Mouse (Mus musculus): ENCODE measurements around the gene Papss1. TPM values are rescaled to one million over a fixed set of nuclear protein-coding genes. Genes with fewer than 3 reads are reported as not detected.

Gene Papss1
- polyA plus RNA-seq, 1 experiment, result 78.0 TPM

DNA sequence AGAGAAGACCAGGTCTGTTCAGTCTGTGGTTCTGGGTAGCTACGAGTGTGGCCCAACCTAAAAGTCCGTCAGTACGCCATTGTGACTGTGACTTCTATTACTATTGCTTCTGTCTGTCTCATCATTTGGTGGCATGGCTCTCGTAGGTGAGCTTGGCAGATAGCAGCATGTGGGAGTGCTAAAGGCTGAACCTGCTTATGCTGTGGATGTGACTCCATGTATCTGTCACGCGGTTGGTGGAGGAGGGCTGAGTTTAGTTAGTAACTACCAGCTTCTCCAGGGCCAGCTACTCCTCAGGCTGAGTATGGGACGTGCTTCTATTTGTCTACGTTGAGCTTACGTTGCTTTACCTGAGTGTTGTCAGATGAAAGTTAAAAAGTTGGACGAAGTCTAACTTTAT, 23.4 kb downstream of the Papss1 start:
- Histone ChIP-seq H3K4me1 (ENCODE audit: control insufficient read depth, insufficient read depth, low read length) (no peaks in the 10 kb centered on the region), H3K4me3 (replicated peaks; ENCODE audit: insufficient read depth, low read depth, low read length) (no peak overlapping the region), H3K27me3 (ENCODE audit: control insufficient read depth, insufficient read depth, low read length) (no peaks in the 10 kb centered on the region), H3K27ac (ENCODE audit: insufficient read depth, low read length) (no peak overlapping the region)
- no peak for DNase-seq
- no peak for TF ChIP-seq POLR2A (IDR thresholded peaks at IDR 0.05; ENCODE audit: borderline replicate concordance, insufficient read depth, low read length)
- no peak for TF ChIP-seq CTCF (IDR thresholded peaks at IDR 0.05; ENCODE audit: borderline replicate concordance, insufficient read depth, low read depth, low read length)
- WGBS, result 96% methylated on average over 10 of the region's 10 CpGs

DNA sequence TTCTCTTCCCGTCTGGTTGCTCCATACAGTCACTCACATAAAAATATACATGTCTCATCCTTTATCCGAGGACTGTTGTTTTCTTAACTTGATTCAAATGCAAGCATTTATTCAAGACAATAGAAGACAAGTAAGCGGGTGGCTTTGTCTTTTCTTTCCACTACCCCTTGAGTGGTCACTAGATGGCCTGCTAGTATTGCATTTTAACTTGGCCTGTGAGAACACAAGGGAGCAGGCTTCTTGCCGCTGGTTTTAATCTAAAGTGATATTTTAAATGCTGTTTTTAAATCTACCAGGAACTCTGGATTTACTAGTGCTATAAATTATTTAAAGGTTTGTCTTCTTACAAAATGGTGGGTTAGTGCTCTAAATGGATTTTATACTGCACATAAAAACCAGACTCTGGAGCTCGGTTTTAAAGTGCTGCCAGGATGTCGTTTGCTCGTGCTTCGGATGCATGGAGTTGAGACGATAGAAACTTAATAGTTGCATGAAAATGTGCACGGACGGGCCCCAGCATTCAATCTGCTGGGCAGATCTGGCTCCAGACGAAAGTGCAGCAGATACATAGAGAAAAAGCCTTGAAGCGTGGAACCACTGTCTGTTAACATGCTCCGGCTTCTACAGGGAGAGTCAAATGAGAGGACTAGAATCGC, 28.7 kb downstream of the Papss1 start:
- Histone ChIP-seq H3K4me1 (ENCODE audit: control insufficient read depth, insufficient read depth, low read length) (no peaks in the 10 kb centered on the region), H3K27me3 (ENCODE audit: control insufficient read depth, insufficient read depth, low read length) (no peaks in the 10 kb centered on the region), H3K27ac (ENCODE audit: insufficient read depth, low read length) (no peak overlapping the region), H3K4me3 (replicated peaks; ENCODE audit: insufficient read depth, low read depth, low read length) (no peak overlapping the region)
- 86% methylated on average over 15 of the region's 15 CpGs for WGBS
- no peak for TF ChIP-seq CTCF (IDR thresholded peaks at IDR 0.05; ENCODE audit: borderline replicate concordance, insufficient read depth, low read depth, low read length)
- no peak for TF ChIP-seq POLR2A (IDR thresholded peaks at IDR 0.05; ENCODE audit: borderline replicate concordance, insufficient read depth, low read length)
- no peak for DNase-seq

- no peaks in the 10 kb centered on the region for H3K4me1 ChIP-seq (ENCODE audit: control insufficient read depth, insufficient read depth, low read length)
- TF ChIP-seq POLR2A (IDR thresholded peaks at IDR 0.05; ENCODE audit: borderline replicate concordance, insufficient read depth, low read length), result no peak
- TF ChIP-seq CTCF (IDR thresholded peaks at IDR 0.05; ENCODE audit: borderline replicate concordance, insufficient read depth, low read depth, low read length), result no peak
- no peak overlapping the region for H3K4me3 ChIP-seq (replicated peaks; ENCODE audit: insufficient read depth, low read depth, low read length)
- WGBS, result 75% methylated on average over 11 of the region's 11 CpGs
- no peak overlapping the region for H3K27ac ChIP-seq (ENCODE audit: insufficient read depth, low read length)
- no peaks in the 10 kb centered on the region for H3K27me3 ChIP-seq (ENCODE audit: control insufficient read depth, insufficient read depth, low read length)
- peak in 1 of 2 experiments; percentile 25 for DNase-seq
Observed at GRCm38 (mm10) chr3:131594361-131594760, 29.8 kb downstream of the Papss1 start.

DNA sequence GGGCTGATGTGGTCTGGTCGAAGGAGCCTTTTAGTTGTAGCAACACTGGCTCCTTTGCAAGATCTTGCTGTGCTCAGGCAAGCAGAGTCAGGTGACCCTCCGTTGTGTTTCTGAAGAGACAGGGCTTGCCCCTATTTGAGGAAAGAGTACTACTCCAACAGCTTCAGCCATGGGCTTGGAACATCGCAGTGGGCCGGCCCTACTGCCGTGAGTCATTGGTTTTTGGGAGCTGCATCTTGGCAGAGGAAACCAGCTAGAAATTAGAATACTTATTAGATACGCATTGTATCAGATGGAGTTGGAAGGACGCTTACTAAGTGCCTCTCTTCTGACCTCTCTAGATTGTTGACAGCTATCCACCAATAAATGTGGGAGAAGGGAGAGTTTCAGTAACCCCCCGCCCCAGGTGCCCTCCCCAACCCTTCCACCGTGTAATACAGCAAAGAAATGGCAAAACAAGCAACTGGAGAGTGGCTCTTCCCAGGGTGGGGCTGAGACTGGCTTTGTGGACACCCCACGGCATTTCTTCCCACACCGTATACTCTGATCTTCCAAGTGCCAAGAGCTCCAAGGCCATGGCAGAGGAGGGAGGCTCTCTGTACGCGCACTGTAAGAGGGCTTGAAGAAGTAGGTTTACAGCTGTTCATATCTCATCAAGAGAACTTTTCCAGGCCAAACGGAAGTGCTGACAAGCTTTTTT, 31.1 kb downstream of the Papss1 start:
- 77% methylated on average over 14 of the region's 14 CpGs for WGBS
- TF ChIP-seq POLR2A (IDR thresholded peaks at IDR 0.05; ENCODE audit: borderline replicate concordance, insufficient read depth, low read length), result no peak
- TF ChIP-seq CTCF (IDR thresholded peaks at IDR 0.05; ENCODE audit: borderline replicate concordance, insufficient read depth, low read depth, low read length), result no peak
- Histone ChIP-seq H3K4me3 (replicated peaks; ENCODE audit: insufficient read depth, low read depth, low read length) (no peak overlapping the region), H3K27ac (ENCODE audit: insufficient read depth, low read length) (no peak overlapping the region), H3K4me1 (ENCODE audit: control insufficient read depth, insufficient read depth, low read length) (no peaks in the 10 kb centered on the region), H3K27me3 (ENCODE audit: control insufficient read depth, insufficient read depth, low read length) (no peaks in the 10 kb centered on the region)
- no peak for DNase-seq

GRCm38 (mm10) chr3:131600726-131601125, 36.2 kb downstream of the Papss1 start:
- WGBS, result 95% methylated on average over 11 of the region's 11 CpGs
- H3K27ac ChIP-seq (ENCODE audit: insufficient read depth, low read length), result no peak overlapping the region
- DNase-seq, result no peak

DNA sequence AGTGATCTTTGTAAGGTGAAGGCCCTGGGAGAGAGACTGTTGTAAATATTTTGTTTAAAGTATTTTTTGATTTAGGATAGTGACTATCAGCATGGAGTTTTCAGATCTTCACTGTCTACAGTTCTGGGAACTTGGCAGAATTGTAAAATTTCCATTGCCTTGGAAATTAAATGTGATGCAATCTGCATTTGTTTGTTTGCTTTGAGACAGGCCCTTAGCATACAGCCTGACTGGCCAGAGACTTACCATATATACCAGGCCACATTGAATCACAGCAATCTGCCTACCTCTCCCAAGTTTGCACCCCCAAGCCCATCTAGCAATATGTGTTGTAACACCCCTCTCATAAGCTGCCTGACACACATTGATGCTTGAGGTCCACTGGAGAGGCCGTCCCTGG, 36.8 kb downstream of the Papss1 start:
- DNase-seq, result no peak
- no peak overlapping the region for H3K27ac ChIP-seq (ENCODE audit: insufficient read depth, low read length)
- no peak overlapping the region for H3K4me3 ChIP-seq (replicated peaks; ENCODE audit: insufficient read depth, low read depth, low read length)
- H3K4me1 ChIP-seq (ENCODE audit: control insufficient read depth, insufficient read depth, low read length), result no peaks in the 10 kb centered on the region
- no peaks in the 10 kb centered on the region for H3K27me3 ChIP-seq (ENCODE audit: control insufficient read depth, insufficient read depth, low read length)
- TF ChIP-seq POLR2A (IDR thresholded peaks at IDR 0.05; ENCODE audit: borderline replicate concordance, insufficient read depth, low read length) (no peak), CTCF (IDR thresholded peaks at IDR 0.05; ENCODE audit: borderline replicate concordance, insufficient read depth, low read depth, low read length) (no peak)
- WGBS, result 90% methylated on average over 1 of the region's 1 CpGs

More at GRCm38 (mm10) chr3:131600726-131601125, 36.2 kb downstream of the Papss1 start:
- H3K4me3 ChIP-seq (replicated peaks; ENCODE audit: insufficient read depth, low read depth, low read length), result no peak overlapping the region
- no peaks in the 10 kb centered on the region for H3K27me3 ChIP-seq (ENCODE audit: control insufficient read depth, insufficient read depth, low read length)
- no peak for TF ChIP-seq POLR2A (IDR thresholded peaks at IDR 0.05; ENCODE audit: borderline replicate concordance, insufficient read depth, low read length)
- no peak for TF ChIP-seq CTCF (IDR thresholded peaks at IDR 0.05; ENCODE audit: borderline replicate concordance, insufficient read depth, low read depth, low read length)
- H3K4me1 ChIP-seq (ENCODE audit: control insufficient read depth, insufficient read depth, low read length), result no peaks in the 10 kb centered on the region

GRCm38 (mm10) chr3:131602995-131603414, 38.4 kb downstream of the Papss1 start:
- H3K4me3 ChIP-seq (replicated peaks; ENCODE audit: insufficient read depth, low read depth, low read length), result no peak overlapping the region
- no peaks in the 10 kb centered on the region for H3K27me3 ChIP-seq (ENCODE audit: control insufficient read depth, insufficient read depth, low read length)
- no peaks in the 10 kb centered on the region for H3K4me1 ChIP-seq (ENCODE audit: control insufficient read depth, insufficient read depth, low read length)
- WGBS, result 64% methylated on average over 4 of the region's 4 CpGs
- no peak for DNase-seq
- no peak overlapping the region for H3K27ac ChIP-seq (ENCODE audit: insufficient read depth, low read length)
- TF ChIP-seq CTCF (IDR thresholded peaks at IDR 0.05; ENCODE audit: borderline replicate concordance, insufficient read depth, low read depth, low read length), result no peak
- no peak for TF ChIP-seq POLR2A (IDR thresholded peaks at IDR 0.05; ENCODE audit: borderline replicate concordance, insufficient read depth, low read length)

DNA sequence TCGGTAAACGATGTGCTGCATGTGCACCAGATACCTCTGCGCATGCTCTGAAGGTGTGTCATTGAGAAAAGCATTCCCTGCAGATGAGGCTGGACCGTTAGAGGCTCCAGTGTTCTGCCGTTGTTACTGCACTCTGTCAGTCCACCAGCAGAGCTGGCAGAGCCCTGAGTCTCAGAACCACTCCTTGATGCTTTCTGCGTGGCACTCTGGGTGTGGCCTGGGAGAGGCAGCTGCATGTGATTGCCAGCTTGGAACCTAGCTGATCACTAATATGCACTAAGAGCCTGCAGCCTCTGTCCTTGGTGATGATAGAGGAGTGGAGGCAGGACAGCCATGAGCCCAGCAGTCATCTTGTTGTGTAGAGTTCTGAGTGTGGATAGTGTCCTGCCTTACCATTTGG, 43.5 kb downstream of the Papss1 start:
- no peak for TF ChIP-seq CTCF (IDR thresholded peaks at IDR 0.05; ENCODE audit: borderline replicate concordance, insufficient read depth, low read depth, low read length)
- no peak overlapping the region for H3K4me3 ChIP-seq (replicated peaks; ENCODE audit: insufficient read depth, low read depth, low read length)
- no peaks in the 10 kb centered on the region for H3K4me1 ChIP-seq (ENCODE audit: control insufficient read depth, insufficient read depth, low read length)
- H3K27me3 ChIP-seq (ENCODE audit: control insufficient read depth, insufficient read depth, low read length), result no peaks in the 10 kb centered on the region
- no peak for DNase-seq
- WGBS, result 87% methylated on average over 6 of the region's 6 CpGs
- H3K27ac ChIP-seq (ENCODE audit: insufficient read depth, low read length), result no peak overlapping the region

Data from cerebellum, adult 2 months (tissue).